Mouse (Mus musculus) cerebellum, adult 9-10 months (tissue): ENCODE measurements around the gene Olfr1360.
"Not testable (repeated sequence)": the region's sequence is repeated elsewhere in the genome, so short reads cannot be mapped to it uniquely, and the experiment has no call there.

Experiments
- DNase-seq: peaks from one replicate; pipeline ENCODE4 v3.0.0; 2022

Gene Olfr1360

DNA sequence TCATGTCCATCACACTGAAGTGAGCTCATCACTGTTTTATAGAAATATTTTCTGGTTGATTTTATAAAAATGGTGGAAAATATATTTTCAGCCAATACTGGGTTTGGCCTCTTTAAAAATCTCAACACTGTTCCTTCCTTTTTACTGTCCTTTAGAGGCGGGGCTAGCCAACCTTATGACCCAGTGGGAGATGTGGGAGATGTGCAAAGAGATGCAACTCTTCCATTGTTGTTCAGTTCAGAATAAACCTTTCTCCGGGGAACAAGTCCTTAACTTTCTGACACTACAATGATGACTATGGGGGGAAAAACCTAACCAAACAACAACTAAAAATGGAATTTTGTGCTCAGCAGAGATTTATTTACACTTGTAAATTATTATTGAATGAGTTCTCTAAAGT, at the start of gene Olfr1360:
Gene Olfr1360, minus strand, starts transcription at position 101 of the 400 bp plus-strand sequence.
- no peak for DNase-seq

DNA sequence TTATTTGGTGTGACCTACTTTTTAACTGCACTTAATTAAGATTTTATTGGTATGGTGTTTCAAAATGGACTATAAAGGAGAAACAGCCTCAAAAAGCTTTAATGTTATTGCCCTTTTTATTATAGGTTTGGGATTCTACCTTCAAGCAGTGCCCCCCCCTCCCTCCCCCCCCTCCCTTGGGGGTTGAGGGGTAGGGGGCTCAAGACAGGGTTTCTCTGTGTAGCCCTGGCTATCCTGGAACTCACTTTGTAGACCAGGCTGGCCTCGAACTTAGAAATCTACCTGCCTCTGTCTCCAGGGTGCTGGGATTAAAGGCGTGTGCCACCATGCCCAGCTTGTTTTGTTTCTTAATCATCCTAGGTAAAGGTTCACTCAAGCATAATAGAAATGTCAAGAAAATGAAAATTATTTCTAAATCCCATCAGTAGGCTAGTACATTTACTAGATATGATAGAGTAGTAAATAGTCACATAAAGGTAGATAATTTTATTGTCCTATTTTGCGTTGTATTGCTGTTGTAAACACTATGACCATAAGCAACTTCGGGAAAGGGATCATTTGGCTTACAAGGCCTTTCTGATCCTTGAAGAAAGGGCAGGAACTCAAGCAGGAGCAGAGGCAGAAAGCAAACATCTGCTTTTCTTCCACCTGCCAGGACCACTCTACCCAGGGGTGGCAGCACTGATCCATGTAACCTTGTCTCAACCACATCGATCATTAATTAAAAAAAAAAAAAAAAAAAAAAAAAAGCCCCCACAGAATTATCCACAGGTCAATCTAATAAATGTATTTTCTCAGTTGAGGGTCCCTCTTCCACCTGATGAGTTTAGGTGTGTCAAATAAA, 46.0 kb upstream of the Olfr1360 start:
- no peak for DNase-seq

DNA sequence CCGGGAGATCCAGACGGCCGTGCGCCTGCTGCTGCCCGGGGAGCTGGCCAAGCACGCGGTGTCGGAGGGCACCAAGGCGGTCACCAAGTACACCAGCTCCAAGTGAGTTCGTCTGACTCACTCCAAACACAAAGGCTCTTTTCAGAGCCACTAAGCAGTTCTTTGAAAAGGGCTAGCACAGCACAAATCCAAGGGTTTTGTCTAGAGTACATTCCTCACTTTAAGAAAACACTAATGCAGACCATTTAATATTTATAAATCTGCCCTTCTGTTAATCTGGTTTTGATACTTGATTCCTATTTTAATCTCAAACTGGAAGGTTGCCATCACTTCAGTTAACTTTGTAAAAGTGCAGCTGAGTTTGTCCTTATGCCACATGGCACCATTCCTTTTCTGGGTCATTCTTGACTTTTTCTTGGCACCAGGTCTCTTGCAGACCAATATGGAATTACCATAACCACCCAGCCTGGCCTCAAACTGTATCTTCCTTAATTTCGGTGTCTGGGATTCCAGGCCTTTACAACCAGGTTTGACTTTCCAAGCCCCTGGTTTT, 45.2 kb upstream of the Olfr1360 start:
- no peak for DNase-seq

DNA sequence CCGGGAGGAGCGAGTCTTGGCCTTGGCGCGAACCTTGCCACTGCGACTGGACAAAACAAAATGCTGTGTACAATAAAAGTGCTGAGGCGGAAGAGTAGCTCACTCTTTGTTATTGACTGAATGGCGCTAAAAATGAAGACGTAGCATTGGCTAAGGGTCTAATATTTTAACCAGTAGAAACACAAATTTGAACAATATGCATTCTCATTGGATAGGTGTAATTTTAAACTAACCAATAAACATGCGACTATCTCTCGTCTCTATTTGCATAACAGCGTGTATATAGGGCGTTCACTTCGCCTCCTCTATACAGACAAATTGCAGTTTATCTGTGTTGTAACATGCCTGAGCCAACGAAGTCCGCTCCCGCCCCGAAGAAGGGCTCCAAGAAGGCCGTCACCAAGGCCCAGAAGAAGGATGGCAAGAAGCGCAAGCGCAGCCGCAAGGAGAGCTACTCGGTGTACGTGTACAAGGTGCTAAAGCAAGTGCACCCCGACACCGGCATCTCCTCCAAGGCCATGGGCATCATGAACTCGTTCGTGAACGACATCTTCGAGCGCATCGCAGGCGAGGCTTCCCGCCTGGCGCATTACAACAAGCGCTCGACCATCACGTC, 44.7 kb upstream of the Olfr1360 start, which contains the start of gene Hist1h2bm:
Gene Hist1h2bm, plus strand, starts transcription at position 288 of the 616 bp plus-strand sequence.
- peak; percentile 94 for DNase-seq

DNA sequence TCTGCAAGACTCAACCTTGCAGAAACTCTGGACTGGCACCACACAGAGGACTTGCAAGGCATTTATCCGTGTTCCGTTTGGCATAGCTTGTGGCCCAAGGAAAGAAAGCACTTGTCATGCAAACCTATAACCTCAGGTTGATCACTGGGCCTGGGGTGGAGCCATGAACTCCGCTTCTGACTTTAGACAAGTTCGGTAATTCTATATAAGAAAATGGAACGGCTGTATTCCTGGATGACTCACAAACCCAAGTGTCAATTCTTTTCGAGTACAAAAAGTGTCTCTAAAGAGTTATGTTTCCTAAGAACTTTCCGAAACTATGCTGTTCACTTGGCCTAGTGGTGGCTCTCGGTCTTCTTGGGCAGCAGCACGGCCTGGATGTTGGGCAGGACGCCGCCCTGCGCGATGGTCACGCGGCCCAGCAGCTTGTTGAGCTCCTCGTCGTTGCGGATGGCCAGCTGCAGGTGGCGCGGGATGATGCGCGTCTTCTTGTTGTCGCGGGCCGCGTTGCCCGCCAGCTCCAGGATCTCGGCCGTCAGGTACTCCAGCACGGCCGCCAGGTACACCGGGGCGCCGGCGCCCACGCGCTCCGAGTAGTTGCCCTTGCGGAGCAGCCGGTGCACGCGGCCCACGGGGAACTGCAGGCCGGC, 44.0 kb upstream of the Olfr1360 start:
- DNase-seq, result not testable (repeated sequence)

DNA sequence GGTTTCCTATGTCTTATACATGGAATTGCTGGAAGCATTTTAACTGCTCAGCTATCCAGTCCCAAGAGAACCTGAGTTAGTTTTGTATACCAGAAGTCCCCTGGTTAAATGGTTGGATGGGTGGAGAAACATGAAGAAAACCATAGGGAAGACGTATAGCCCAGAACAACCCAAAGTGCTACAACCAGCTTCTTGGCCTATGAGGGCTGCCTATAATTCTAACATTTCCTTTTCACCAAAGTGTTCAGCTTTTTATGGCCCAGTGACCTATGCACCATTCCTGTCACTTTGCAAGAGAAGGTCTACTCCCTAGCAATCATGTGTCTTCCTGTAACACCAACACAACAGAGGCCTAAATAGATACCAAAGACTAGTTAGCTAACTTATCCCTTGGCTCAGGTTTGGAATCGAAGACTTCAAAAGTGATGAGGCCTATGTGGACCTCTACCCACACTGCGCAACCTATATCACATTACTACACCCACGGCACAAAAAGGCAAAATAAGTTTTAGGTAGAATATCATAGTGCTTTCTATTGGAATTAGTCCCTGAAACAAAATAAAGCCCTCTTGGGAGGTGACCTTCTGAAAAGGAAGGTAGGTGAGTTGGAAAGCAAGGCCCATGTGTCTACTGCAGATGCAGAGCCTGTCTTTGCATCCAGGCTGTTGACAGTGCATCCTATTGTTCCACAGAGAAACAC, 41.3 kb upstream of the Olfr1360 start:
- DNase-seq, result no peak

DNA sequence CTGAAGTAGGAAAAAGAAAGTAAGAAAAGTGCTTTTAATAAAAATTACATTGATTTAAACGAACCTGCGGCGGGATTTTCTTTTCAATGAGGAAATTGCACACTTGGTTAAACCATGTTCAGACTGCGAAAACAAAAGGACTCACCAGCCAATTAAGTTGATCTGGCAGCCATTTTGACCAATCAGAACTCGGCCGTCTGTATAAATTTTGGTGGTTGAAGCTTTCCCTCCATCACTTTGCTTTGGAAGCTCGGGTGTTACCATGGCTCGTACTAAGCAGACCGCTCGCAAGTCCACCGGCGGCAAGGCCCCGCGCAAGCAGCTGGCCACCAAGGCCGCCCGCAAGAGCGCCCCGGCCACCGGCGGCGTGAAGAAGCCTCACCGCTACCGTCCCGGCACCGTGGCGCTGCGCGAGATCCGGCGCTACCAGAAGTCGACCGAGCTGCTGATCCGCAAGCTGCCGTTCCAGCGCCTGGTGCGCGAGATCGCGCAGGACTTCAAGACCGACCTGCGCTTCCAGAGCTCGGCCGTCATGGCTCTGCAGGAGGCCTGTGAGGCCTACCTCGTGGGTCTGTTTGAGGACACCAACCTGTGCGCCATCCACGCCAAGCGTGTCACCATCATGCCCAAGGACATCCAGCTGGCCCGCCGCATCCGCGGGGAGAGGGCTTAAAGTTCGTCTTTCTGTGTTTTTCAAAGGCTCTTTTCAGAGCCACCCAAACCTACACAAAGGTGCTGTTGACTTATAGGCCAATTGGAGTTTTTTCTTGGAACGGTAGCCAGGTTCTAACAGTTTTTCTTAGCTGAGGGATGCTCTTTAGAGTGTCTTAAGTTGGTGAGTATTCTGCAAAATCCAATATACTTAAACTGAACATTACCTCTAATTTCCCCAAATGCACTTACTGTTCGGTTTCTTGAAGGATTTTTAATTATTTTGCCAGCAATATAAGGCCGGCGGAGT, 40.5 kb upstream of the Olfr1360 start, which contains the start of gene Hist1h3h:
Gene Hist1h3h, plus strand, starts transcription at position 263 of the 961 bp plus-strand sequence.
- DNase-seq, result peak; percentile 90

DNA sequence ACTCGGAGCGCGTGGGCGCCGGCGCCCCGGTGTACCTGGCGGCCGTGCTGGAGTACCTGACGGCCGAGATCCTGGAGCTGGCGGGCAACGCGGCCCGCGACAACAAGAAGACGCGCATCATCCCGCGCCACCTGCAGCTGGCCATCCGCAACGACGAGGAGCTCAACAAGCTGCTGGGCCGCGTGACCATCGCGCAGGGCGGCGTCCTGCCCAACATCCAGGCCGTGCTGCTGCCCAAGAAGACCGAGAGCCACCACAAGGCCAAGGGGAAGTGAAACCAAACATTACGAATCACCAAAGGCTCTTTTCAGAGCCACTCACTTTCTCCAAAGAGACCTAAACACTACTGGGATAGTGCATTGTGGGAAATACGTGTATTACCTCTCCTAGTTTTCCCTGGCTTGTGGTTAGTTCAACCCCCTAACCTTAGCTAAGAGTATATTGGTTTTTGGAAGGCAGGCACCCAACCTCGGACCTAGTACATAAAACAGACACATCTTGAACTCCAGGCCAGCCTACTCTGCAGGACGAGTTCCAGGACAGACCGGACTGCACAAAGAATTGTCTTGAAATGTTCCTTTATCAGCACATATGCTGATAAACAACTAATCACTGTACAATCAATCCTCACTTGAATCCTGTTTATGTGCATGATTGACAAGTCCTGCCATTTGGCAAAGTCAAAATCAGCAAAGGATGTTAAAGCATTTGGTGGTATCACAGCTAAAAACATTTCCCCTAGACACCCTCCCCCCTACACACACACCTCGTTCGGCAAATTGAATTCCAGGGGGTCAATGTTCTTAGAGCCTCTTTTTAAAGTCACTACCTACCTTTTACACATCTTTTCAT, 39.6 kb upstream of the Olfr1360 start:
- DNase-seq, result peak; percentile 50

DNA sequence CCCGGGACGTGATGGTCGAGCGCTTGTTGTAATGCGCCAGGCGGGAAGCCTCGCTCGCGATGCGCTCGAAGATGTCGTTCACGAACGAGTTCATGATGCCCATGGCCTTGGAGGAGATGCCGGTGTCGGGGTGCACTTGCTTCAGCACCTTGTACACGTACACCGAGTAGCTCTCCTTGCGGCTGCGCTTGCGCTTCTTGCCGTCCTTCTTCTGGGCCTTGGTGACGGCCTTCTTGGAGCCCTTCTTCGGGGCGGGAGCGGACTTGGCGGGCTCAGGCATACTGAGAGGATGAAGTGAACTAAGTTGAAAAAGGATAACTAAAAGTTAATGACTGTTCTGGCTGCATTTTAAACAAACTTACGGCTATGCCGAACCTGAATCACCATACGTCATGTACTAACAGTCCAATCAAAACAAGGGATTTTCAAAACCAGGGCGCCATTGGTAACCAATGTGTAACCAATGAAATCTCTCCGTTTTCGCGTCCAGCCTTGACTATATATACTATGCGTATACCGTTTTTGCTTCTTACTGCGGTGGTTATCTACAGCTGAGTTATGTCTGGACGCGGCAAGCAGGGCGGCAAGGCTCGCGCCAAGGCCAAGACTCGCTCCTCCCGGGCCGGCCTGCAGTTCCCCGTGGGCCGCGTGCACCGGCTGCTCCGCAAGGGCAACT, 38.8 kb upstream of the Olfr1360 start, which contains the start of the genes Hist1h2bl and Hist1h2ai:
Gene Hist1h2bl, minus strand, starts transcription at position 280 of the 676 bp plus-strand sequence.
Gene Hist1h2ai, plus strand, starts transcription at position 559 of the 676 bp plus-strand sequence.
- DNase-seq, result peak; percentile 97

DNA sequence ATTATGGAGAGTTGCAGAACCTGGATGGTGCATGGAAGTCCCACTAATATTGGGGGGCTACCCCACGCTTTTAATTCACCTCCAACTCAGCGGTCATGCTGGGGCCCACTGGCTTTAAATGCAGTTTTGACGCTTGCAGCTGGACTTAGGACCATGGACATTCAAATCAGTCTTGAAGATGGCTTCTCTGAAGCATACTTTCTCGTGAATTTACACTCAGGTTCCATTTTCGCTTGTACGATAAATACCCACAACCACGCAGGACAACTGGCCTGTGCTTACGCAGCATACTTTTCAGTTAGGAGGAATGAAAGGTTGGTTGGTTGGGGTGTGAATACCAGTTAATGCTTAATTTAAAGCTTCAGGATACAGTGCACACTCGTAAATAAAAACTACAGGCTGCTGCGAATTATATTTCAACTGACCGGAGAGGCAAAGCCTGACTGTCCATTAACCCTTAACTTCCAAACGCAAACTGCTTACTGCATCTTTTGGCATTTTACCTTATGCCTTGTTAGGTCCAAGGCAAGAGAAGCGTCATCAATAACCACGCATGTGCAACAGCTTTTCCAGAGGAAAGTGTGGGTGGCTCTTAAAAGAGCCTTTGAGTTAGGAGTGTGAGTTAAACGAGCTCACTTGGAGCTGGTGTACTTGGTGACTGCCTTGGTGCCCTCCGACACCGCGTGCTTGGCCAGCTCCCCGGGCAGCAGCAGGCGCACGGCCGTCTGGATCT, 38.1 kb upstream of the Olfr1360 start:
- no peak for DNase-seq

DNA sequence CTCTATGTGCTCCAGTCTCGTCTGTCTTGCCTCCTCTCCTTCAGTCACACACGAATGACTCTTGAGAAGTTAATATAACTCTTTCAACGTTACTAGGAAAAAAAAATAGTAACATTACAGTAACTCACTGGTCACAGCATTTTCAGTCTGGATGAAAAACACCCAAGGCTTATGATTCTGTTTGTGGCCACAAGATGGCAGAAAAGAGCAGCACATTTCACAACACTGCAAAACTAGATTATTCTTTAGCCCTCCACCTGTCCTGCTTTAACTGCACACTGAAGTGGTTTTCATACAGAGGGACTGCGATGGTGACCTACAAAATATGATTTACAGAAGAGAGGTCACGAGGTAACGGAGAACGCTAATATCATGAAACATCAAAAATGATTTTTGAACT, 37.5 kb upstream of the Olfr1360 start:
- peak; percentile 84 for DNase-seq

DNA sequence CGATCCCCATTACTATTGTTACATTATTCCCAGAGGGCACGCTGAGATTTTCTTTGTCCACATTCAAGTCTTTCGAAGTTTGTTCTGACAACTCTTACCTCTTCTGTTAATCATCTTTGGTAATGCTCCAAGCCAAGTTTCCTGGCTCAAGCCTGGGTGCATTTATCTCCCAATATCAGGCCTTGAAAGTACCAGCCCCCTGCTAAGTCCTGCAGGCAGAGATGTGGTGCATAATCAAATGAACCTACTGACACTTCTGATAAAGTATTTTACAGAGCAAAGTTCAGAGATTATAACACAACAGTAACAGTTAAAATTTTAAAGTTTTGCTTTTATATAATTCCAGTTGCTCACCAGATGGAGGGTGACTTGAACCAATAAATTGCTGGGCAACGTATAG, 34.5 kb upstream of the Olfr1360 start:
- DNase-seq, result no peak

DNA sequence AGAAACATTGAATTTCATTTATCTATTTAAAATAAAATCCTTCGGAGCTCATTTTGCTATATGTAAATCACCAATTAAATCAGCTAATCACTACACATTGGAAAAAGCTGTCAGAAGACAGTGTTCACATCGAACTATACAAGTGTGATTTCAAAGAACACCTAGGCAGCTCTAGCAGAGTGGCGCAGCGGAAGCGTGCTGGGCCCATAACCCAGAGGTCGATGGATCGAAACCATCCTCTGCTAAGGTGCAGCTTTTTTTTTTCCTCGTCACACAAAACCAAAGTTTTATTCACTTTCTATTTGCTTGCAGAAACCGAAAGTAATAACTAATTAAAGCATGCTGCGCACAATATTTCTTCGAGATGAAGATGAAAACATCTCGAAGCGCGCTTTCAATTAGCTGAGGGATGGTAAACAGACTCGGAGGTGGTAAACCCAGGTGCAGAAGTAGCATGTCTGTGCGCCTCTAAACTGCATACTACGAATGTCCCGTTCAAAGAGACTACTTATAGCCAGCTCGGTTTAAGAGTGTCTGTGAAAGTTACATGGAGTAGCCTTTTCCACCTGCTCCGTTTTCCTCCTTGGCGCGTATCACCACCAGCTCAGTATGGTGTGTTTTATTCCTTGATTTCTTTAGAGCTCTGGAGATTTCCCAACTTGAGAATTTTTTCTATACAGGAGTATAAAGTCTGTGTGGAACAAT, 33.8 kb upstream of the Olfr1360 start:
- peak; percentile 89 for DNase-seq

DNA sequence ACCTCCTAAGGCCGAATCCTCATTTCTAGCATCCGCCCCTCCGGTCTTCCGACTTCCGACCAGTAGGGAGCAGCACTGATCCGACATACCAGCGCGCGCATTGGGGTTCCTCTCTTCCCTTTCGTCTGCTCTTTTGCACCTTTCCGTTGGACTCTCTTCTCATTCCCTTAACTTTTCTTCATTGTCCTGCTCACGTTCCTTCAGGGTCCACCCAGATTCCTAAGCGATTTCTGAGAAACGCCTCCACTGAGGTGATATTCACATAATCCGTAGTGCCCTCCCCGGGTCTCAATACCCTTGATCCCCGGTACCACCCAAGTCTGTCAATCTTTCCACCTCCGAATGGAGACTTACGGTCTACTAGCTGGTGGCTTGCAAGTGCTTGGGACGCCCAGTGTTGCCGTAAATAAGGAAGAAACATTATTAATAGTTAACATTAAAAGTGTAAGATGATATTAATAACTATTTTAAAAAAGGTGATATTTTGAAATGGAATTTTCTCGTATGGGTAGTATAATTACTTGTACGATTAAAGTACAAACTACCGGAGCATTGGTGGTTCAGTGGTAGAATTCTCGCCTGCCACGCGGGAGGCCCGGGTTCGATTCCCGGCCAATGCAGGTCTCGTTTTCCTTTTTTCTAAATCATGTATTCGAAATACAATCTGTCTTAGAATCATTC, 33.0 kb upstream of the Olfr1360 start:
- peak; percentile 91 for DNase-seq

DNA sequence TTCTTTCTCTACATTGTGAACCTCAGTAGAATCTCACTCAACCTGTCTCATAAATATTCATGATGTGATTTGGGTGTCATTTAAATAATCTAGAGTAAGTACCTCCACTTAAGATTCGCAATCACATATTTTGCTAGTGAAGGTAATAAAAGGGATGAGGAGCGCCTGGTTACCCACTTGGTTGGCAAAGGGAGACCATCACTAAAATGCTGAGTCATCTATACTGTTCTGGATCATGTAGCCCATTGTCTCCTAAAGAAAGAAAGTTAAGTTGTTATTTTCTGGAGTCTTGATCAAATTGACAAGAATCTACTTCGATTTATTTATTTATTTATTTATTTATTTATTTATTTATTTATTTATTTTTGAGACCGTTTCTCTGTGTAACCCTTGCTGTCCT, 29.5 kb upstream of the Olfr1360 start:
- DNase-seq, result no peak

DNA sequence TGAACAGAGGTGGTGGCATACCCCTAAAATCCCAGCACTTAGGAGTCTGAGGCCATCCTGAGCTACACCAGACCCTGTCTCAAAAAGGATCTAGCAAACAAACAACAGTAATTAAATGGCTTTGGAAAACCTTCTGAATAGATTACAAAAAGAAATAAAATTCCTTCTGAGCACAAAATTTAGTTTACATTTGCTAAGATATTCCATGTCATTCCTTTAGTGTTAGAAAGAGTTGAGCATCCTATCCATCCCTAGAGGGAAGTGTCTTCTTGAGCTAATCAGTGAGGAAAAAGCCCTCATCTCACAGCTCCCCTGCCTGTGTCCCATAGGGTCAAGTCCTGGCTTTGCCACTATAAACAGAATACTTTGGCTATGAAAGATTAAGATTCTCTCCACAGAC, 20.6 kb upstream of the Olfr1360 start, which contains the start of gene Olfr1359:
Gene Olfr1359, plus strand, starts transcription at position 301 of the 400 bp plus-strand sequence.
- DNase-seq, result no peak

DNA sequence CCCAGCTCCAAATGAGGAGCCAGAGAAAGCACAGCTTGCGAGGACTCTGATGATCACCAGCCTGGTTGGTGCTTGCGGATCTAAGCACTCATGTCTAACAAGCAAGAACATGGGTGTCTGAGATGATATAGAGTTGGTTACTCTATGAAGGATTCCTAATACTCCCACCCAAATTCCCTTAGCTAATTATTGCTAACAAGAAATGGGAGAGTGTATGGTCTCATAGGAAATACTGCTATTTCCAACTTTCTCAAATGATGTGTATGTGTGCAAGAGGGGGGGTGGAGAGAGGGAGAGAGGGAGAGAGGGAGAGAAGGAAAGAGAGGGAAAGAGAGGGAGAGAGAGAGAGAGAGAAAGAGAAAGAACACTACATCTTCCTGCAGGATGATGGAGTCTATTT, 13.9 kb downstream of the Olfr1360 start, which contains the start of gene Olfr1361:
Gene Olfr1361, minus strand, starts transcription at position 101 of the 400 bp plus-strand sequence.
- no peak for DNase-seq
